In the genomic region with DNA sequence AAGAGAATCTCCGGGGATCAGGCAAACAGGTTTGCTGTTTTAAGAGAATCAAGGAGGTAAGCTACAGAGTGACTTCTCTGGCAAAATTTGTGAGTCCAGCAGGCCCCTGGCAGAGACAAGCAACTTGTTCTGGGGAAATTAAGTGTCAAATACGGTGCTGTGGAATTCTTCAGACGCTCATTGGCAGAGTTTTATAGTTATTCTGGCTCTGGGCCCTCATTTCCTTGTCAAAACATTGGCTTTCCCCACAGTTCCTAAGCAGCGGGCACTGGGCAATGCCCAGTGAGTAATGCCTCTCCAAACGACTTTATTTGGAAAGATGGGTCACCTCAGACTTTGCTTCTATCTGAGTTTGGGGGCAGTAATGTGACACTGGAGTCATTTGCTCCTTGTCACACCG, we compare ENCODE assay signal across 23 mouse cellular contexts.
DNase-seq lines count a peak whose midpoint lies in the region; ATAC-seq and TF ChIP-seq lines count a peak whose summit lies in the region.
"Had no signal": no experiment of that assay in that cellular context is flagged by ENCODE, and none has a peak within 500 bp of the region (broad histone marks: within the 10 kb centered on the region; RNA-seq: fewer than 3 reads in every experiment).

No protein-coding gene starts in this region.

- no peaks in the 10 kb centered on the region for H3K9me3 ChIP-seq in forebrain, embryonic 14.5 days (replicated peaks; ENCODE audit: control insufficient read depth, low read length)
- no peaks in the 10 kb centered on the region for H3K9me3 ChIP-seq in forebrain, embryonic 13.5 days (replicated peaks)
- H3K9me3 ChIP-seq in limb, embryonic 14.5 days (ENCODE audit: control insufficient read depth, low read length): no peaks in the 10 kb centered on the region
- no peaks in the 10 kb centered on the region for H3K9me3 ChIP-seq in limb, embryonic 10.5 days (replicated peaks)
- H3K9me3 ChIP-seq: forebrain, embryonic 15.5 days; heart, embryonic 13.5 days; intestine, embryonic 15.5 days; lung, embryonic 15.5 days; neural tube, embryonic 12.5 days had no signal

- no peak overlapping the region for H3K4me2 ChIP-seq in forebrain, embryonic 14.5 days (ENCODE audit: low read length)
- H3K4me2 ChIP-seq in forebrain, embryonic 13.5 days: no peak overlapping the region
- no peak overlapping the region for H3K4me2 ChIP-seq in limb, embryonic 14.5 days (replicated peaks; ENCODE audit: low read depth, low read length, severe bottlenecking)
- H3K4me2 ChIP-seq: forebrain, embryonic 15.5 days; heart, embryonic 13.5 days; intestine, embryonic 15.5 days; liver, embryonic 11.5 days; lung, embryonic 15.5 days; neural tube, embryonic 12.5 days had no signal

- WGBS in forebrain, embryonic 14.5 days: 67% methylated on average over 6 of the region's 6 CpGs
- 75% methylated on average over 6 of the region's 6 CpGs for WGBS in forebrain, embryonic 13.5 days
- 41% methylated on average over 6 of the region's 6 CpGs for WGBS in limb, embryonic 14.5 days
- 66% methylated on average over 6 of the region's 6 CpGs for WGBS in limb, embryonic 10.5 days

- no peak overlapping the region for H3K9ac ChIP-seq in forebrain, embryonic 14.5 days (ENCODE audit: low read length)
- no peak overlapping the region for H3K9ac ChIP-seq in forebrain, embryonic 13.5 days
- no peak overlapping the region for H3K9ac ChIP-seq in limb, embryonic 14.5 days (ENCODE audit: low read depth, low read length, severe bottlenecking)
- H3K9ac ChIP-seq: forebrain, embryonic 15.5 days; heart, embryonic 13.5 days; intestine, embryonic 15.5 days; lung, embryonic 15.5 days; neural tube, embryonic 12.5 days had no signal

- no peak overlapping the region for H3K27ac ChIP-seq in forebrain, embryonic 14.5 days (ENCODE audit: low read depth, low read length)
- no peak overlapping the region for H3K27ac ChIP-seq in forebrain, embryonic 13.5 days
- H3K27ac ChIP-seq in limb, embryonic 14.5 days (replicated peaks; ENCODE audit: low read depth, low read length): 0 out of 2 replicates have a peak overlapping the region, but pooled peaks have one; percentile 38
- no peak overlapping the region for H3K27ac ChIP-seq in limb, embryonic 10.5 days
- H3K27ac ChIP-seq: forebrain, embryonic 15.5 days; heart, embryonic 13.5 days; intestine, embryonic 15.5 days; lung, embryonic 15.5 days; neural tube, embryonic 12.5 days; stomach, postnatal 0 days had no signal

- no peaks in the 10 kb centered on the region for H3K27me3 ChIP-seq in forebrain, embryonic 14.5 days (replicated peaks; ENCODE audit: control insufficient read depth, insufficient read depth, low read length)
- H3K27me3 ChIP-seq in forebrain, embryonic 13.5 days: no peaks in the 10 kb centered on the region
- H3K27me3 ChIP-seq in limb, embryonic 14.5 days (ENCODE audit: control insufficient read depth, insufficient read depth, low read length): no peaks in the 10 kb centered on the region
- no peaks in the 10 kb centered on the region for H3K27me3 ChIP-seq in limb, embryonic 10.5 days (ENCODE audit: low read depth, poor library complexity, severe bottlenecking)
- H3K27me3 ChIP-seq: forebrain, embryonic 15.5 days; heart, embryonic 13.5 days; intestine, embryonic 15.5 days; lung, embryonic 15.5 days; neural tube, embryonic 12.5 days had no signal

- H3K4me3 ChIP-seq in forebrain, embryonic 14.5 days (ENCODE audit: low read depth, low read length): no peak overlapping the region
- H3K4me3 ChIP-seq in forebrain, embryonic 13.5 days: no peak overlapping the region
- no peak overlapping the region for H3K4me3 ChIP-seq in limb, embryonic 14.5 days (replicated peaks; ENCODE audit: low read length)
- no peak overlapping the region for H3K4me3 ChIP-seq in limb, embryonic 10.5 days
- H3K4me3 ChIP-seq: forebrain, embryonic 15.5 days; heart, embryonic 13.5 days; intestine, embryonic 15.5 days; lung, embryonic 15.5 days; neural tube, embryonic 12.5 days had no signal

- DNase-seq in cerebellum, adult 11-12 months: peak; percentile 2
- no peak for DNase-seq in cerebellum, postnatal 25 days
- DNase-seq in forebrain, embryonic 14.5 days (ENCODE audit: low spot score): peak; percentile 34
- no peak for DNase-seq in limb, embryonic 14.5 days (ENCODE audit: low spot score)
- DNase-seq in limb, embryonic 10.5 days (ENCODE audit: low spot score): no peak
- DNase-seq in brain, embryonic 14.5 days (ENCODE audit: low read depth): peak; percentile 47
- no peak for DNase-seq in kidney, postnatal 14 days
- DNase-seq: gastrocnemius, postnatal 25 days; kidney, adult 2 months; kidney, postnatal 4 days; midbrain, embryonic 14.5 days; right cerebral cortex, adult 18-20 months; thymus, adult 18-20 months; thymus, postnatal 25 days had no signal

- no peaks in the 10 kb centered on the region for H3K36me3 ChIP-seq in forebrain, embryonic 14.5 days (ENCODE audit: control insufficient read depth, insufficient read depth, low read length)
- no peaks in the 10 kb centered on the region for H3K36me3 ChIP-seq in forebrain, embryonic 13.5 days (ENCODE audit: poor library complexity, severe bottlenecking)
- H3K36me3 ChIP-seq in limb, embryonic 14.5 days (ENCODE audit: control insufficient read depth, insufficient read depth, low read length): no peaks in the 10 kb centered on the region
- H3K36me3 ChIP-seq in limb, embryonic 10.5 days: no peaks in the 10 kb centered on the region
- H3K36me3 ChIP-seq: forebrain, embryonic 15.5 days; heart, embryonic 13.5 days; intestine, embryonic 15.5 days; lung, embryonic 15.5 days; neural tube, embryonic 12.5 days had no signal

- H3K4me1 ChIP-seq in forebrain, embryonic 14.5 days (ENCODE audit: control insufficient read depth, insufficient read depth, low read length): no peaks in the 10 kb centered on the region
- no peaks in the 10 kb centered on the region for H3K4me1 ChIP-seq in forebrain, embryonic 13.5 days
- H3K4me1 ChIP-seq in limb, embryonic 14.5 days (ENCODE audit: control insufficient read depth, insufficient read depth, low read length): 0 out of 2 replicates have a peak, but pooled peaks cover 3% of the 10 kb centered on the region
- H3K4me1 ChIP-seq in limb, embryonic 10.5 days: no peaks in the 10 kb centered on the region
- H3K4me1 ChIP-seq: heart, embryonic 13.5 days; intestine, embryonic 15.5 days; lung, embryonic 15.5 days; neural tube, embryonic 12.5 days had no signal

- ATAC-seq in forebrain, embryonic 14.5 days: no peak
- no peak for ATAC-seq in forebrain, embryonic 13.5 days
- no peak for ATAC-seq in limb, embryonic 14.5 days (ENCODE audit: low FRiP score, low read depth)
- ATAC-seq: forebrain, embryonic 15.5 days; hindbrain, embryonic 16.5 days; intestine, embryonic 15.5 days had no signal

- TF ChIP-seq CTCF in brain, embryonic 14.5 days (IDR thresholded peaks at IDR 0.05; ENCODE audit: borderline replicate concordance, extremely low read depth, insufficient read depth, insufficient read length): no peak

- no peak for TF ChIP-seq POLR2A in limb, embryonic 14.5 days (IDR thresholded peaks at IDR 0.05; ENCODE audit: borderline replicate concordance, extremely low read depth, insufficient read depth, insufficient read length)
- no peak for TF ChIP-seq POLR2A in brain, embryonic 14.5 days (IDR thresholded peaks at IDR 0.05; ENCODE audit: borderline replicate concordance, extremely low read depth, insufficient read depth, insufficient read length, poor library complexity, severe bottlenecking)

Comparison
In these comparisons a context has a peak if more than half of its experiments do, and no peak if none do; other contexts are left out.
1. DNase-seq: peak in cerebellum, adult 11-12 months (single experiment), forebrain, embryonic 14.5 days (single experiment) and brain, embryonic 14.5 days (single experiment); none in cerebellum, postnatal 25 days (0 of 2), limb, embryonic 14.5 days (single experiment), limb, embryonic 10.5 days (single experiment) and kidney, postnatal 14 days (single experiment).